Mouse (Mus musculus): ENCODE data around the gene Pttg1. TPM values are rescaled to one million over a fixed set of nuclear protein-coding genes. Genes with fewer than 3 reads are reported as not detected.

Gene Pttg1
- total and polyA plus RNA-seq, 3 experiments = 153 to 276 (median 258) TPM

GRCm38 (mm10) chr11:43377083-43377850 is 48.8 kb downstream of the Pttg1 start:
- H3K4me1 ChIP-seq (ENCODE audit: control insufficient read depth in 1 of 2, insufficient read depth in 2 of 2) = peaks cover 21 to 39% of the 10 kb centered on the region in 2 experiments
- H3K4me3 ChIP-seq (replicated peaks in 1 of 3; ENCODE audit: low read depth in 2 of 3, low read length in 2 of 3, poor library complexity in 1 of 3) = no peak overlapping the region
- TF ChIP-seq POLR2A (IDR thresholded peaks at IDR 0.05; ENCODE audit: low read depth, low read length) = peak; percentile 24
- no peak for TF ChIP-seq SIN3A (IDR thresholded peaks at IDR 0.05; ENCODE audit: low read length)
- in situ Hi-C loops (cut with MboI; ENCODE audit: low pct_ligation_motif_present, low pct_unique_long_range_greater_than_20kb, low sequenced_read_pairs) = no loop called here
- peak overlapping the region; percentile 7; the same call in 1 of the 2 replicates for H3K4me2 ChIP-seq (ENCODE audit: insufficient read depth, low read depth, poor library complexity, severe bottlenecking)
- no peaks in the 10 kb centered on the region for H3K27me3 ChIP-seq (replicated peaks)
- H3K9ac ChIP-seq (ENCODE audit: insufficient read depth, low read depth) = no peak overlapping the region
- H3K36me3 ChIP-seq (replicated peaks in 1 of 2; ENCODE audit: control insufficient read depth in 1 of 2, insufficient read depth in 1 of 2, low read length in 1 of 2) = peaks cover 52 to 74% of the 10 kb centered on the region in 2 experiments
- peaks cover 71% of the 10 kb centered on the region for H3K79me2 ChIP-seq (replicated peaks; ENCODE audit: control insufficient read depth, extremely low read depth, insufficient read depth, poor library complexity, severe bottlenecking)
- no peak for DNase-seq (ENCODE audit: extremely low read depth)
- peaks cover 20% of the 10 kb centered on the region for H3K9me3 ChIP-seq (replicated peaks; ENCODE audit: low read length)
- dilution Hi-C loops (cut with MboI; ENCODE audit: extremely low pct_ligation_motif_present, extremely low pct_unique_long_range_greater_than_20kb, low sequenced_read_pairs) = no loop called here
- no peak overlapping the region; the same call in 1 of the 2 replicates for H3K27ac ChIP-seq (ENCODE audit: insufficient read depth, low read depth)

GRCm38 (mm10) chr11:43376598-43376997 is 49.5 kb downstream of the Pttg1 start:
- Histone ChIP-seq H3K27me3 (replicated peaks) (no peaks in the 10 kb centered on the region), H3K4me1 (ENCODE audit: control insufficient read depth in 1 of 2, insufficient read depth in 2 of 2) (peaks cover 21 to 39% of the 10 kb centered on the region in 2 experiments), H3K27ac (ENCODE audit: insufficient read depth, low read depth) (no peak overlapping the region), H3K4me2 (ENCODE audit: insufficient read depth, low read depth, poor library complexity, severe bottlenecking) (no peak overlapping the region), H3K9me3 (replicated peaks; ENCODE audit: low read length) (peaks cover 20% of the 10 kb centered on the region), H3K4me3 (replicated peaks in 1 of 3; ENCODE audit: low read depth in 2 of 3, low read length in 2 of 3, poor library complexity in 1 of 3) (no peak overlapping the region), H3K36me3 (replicated peaks in 1 of 2; ENCODE audit: control insufficient read depth in 1 of 2, insufficient read depth in 1 of 2, low read length in 1 of 2) (peaks cover 55 to 80% of the 10 kb centered on the region in 2 experiments), H3K9ac (ENCODE audit: insufficient read depth, low read depth) (no peak overlapping the region), H3K79me2 (replicated peaks; ENCODE audit: control insufficient read depth, extremely low read depth, insufficient read depth, poor library complexity, severe bottlenecking) (peaks cover 64% of the 10 kb centered on the region)
- TF ChIP-seq HCFC1 (IDR thresholded peaks at IDR 0.05; ENCODE audit: low read depth, low read length) (no peak), KAT2A (IDR thresholded peaks at IDR 0.05; ENCODE audit: insufficient replicate concordance, low read length) (no peak), JUND (conservative IDR thresholded peaks at IDR 0.05; ENCODE audit: low read depth, low read length) (no peak), CHD1 (IDR thresholded peaks at IDR 0.05; ENCODE audit: low read depth, low read length) (no peak), MAFK (IDR thresholded peaks at IDR 0.05; ENCODE audit: insufficient replicate concordance, low read length) (no peak), ZC3H11A (IDR thresholded peaks at IDR 0.05; ENCODE audit: low read depth, low read length) (no peak), CHD2 (IDR thresholded peaks at IDR 0.05; ENCODE audit: low read length) (no peak), USF2 (conservative IDR thresholded peaks at IDR 0.05; ENCODE audit: low read depth, low read length) (no peak)
- no peak for DNase-seq (ENCODE audit: extremely low read depth)
- in situ Hi-C loops (cut with MboI; ENCODE audit: low pct_ligation_motif_present, low pct_unique_long_range_greater_than_20kb, low sequenced_read_pairs) = no loop called here
- dilution Hi-C loops (cut with MboI; ENCODE audit: extremely low pct_ligation_motif_present, extremely low pct_unique_long_range_greater_than_20kb, low sequenced_read_pairs) = no loop called here

GRCm38 (mm10) chr11:43374956-43375355 is 51.1 kb downstream of the Pttg1 start:
- H3K4me3 ChIP-seq (replicated peaks in 1 of 3; ENCODE audit: low read depth in 2 of 3, low read length in 2 of 3, poor library complexity in 1 of 3) = no peak overlapping the region
- TF ChIP-seq UBTF (IDR thresholded peaks at IDR 0.05; ENCODE audit: low read depth, low read length) = no peak
- TF ChIP-seq ELF1 (IDR thresholded peaks at IDR 0.05; ENCODE audit: low read depth, low read length) = no peak
- TF ChIP-seq KAT2A (IDR thresholded peaks at IDR 0.05; ENCODE audit: insufficient replicate concordance, low read length) = no peak
- TF ChIP-seq RAD21 (IDR thresholded peaks at IDR 0.05; ENCODE audit: low read depth, low read length) = no peak
- TF ChIP-seq POLR2A (IDR thresholded peaks at IDR 0.05; ENCODE audit: low read depth, low read length) = peak; percentile 17; the same call in 1 of the 2 replicates
- TF ChIP-seq TCF12 (IDR thresholded peaks at IDR 0.05; ENCODE audit: low read depth, low read length) = no peak
- TF ChIP-seq MXI1 (IDR thresholded peaks at IDR 0.05; ENCODE audit: low read depth, low read length) = no peak
- TF ChIP-seq BHLHE40 (IDR thresholded peaks at IDR 0.05; ENCODE audit: low read depth, low read length) = no peak
- dilution Hi-C loops (cut with MboI; ENCODE audit: extremely low pct_ligation_motif_present, extremely low pct_unique_long_range_greater_than_20kb, low sequenced_read_pairs) = no loop called here

More at GRCm38 (mm10) chr11:43374956-43375355, 51.1 kb downstream of the Pttg1 start:
- in situ Hi-C loops (cut with MboI; ENCODE audit: low pct_ligation_motif_present, low pct_unique_long_range_greater_than_20kb, low sequenced_read_pairs) = no loop called here
- Histone ChIP-seq H3K9me3 (replicated peaks; ENCODE audit: low read length) (peaks cover 20% of the 10 kb centered on the region), H3K9ac (ENCODE audit: insufficient read depth, low read depth) (no peak overlapping the region), H3K36me3 (replicated peaks in 1 of 2; ENCODE audit: control insufficient read depth in 1 of 2, insufficient read depth in 1 of 2, low read length in 1 of 2) (peaks cover 55 to 81% of the 10 kb centered on the region in 2 experiments), H3K27me3 (replicated peaks) (no peaks in the 10 kb centered on the region), H3K4me1 (ENCODE audit: control insufficient read depth in 1 of 2, insufficient read depth in 2 of 2) (peaks cover 20 to 42% of the 10 kb centered on the region in 2 experiments), H3K27ac (ENCODE audit: insufficient read depth, low read depth) (peak overlapping the region; percentile 5; the same call in 1 of the 2 replicates), H3K4me2 (ENCODE audit: insufficient read depth, low read depth, poor library complexity, severe bottlenecking) (no peak overlapping the region), H3K79me2 (replicated peaks; ENCODE audit: control insufficient read depth, extremely low read depth, insufficient read depth, poor library complexity, severe bottlenecking) (peaks cover 48% of the 10 kb centered on the region)
- no peak for DNase-seq (ENCODE audit: extremely low read depth)
